Mouse (Mus musculus): ENCODE measurements around the gene Hspa13. TPM values are rescaled to one million over a fixed set of nuclear protein-coding genes. Genes with fewer than 3 reads are reported as not detected.
A peak's percentile ranks its signal among the peaks of the same experiment; 100 is the strongest.

Hspa13 gene
- total RNA-seq (2017) = 34.0 to 34.8 TPM (median 34.2 TPM) in 3 replicates

DNA sequence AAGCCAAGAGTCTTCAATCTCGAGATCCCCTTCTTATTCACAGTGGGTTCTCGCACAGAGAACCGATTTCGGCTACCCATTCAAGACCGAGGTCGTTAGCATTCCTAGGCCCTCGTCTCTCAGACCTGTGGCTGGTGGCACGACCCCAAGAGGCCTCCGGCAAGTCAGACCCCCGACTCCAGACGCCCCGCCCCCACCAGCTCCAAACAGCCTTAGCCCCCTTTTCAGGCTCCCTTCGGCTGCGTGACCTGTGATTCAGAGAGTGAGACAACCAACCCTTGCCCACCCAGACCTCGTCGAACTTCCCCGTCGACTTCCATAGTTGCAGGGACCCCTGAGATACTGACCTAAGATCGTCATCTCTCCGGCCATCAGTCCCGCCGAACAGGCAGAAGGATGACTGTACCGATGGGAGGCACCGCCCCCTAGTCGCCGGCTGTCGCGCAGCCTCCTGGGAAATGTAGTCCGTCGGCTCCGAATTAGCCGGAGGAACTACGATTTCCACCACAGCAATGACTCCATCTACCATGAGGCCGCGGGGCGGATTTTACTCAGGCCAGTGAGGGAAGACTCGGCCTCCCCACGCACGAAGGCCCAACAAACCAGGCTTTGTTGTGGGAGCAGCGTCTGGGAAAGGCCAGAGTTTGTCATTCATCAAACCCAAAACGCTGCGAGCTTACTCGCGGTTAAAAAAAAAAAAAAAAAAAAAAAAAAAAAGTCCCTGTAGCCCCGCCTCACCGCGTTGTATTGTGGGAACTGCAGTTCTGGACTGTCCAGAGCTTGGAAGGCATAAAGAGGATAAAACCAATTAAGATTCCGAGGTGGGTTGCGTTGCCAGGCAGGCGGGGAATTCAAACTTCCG lies at the start of gene Hspa13:
Hspa13 (minus strand) TSS at position 717 of the 862 bp plus-strand sequence.
- ATAC-seq (replicated peaks; ENCODE audit: insufficient number of reproducible peaks, low FRiP score, low TSS enrichment, poor library complexity, severe bottlenecking) = peak; percentile 99

DNA sequence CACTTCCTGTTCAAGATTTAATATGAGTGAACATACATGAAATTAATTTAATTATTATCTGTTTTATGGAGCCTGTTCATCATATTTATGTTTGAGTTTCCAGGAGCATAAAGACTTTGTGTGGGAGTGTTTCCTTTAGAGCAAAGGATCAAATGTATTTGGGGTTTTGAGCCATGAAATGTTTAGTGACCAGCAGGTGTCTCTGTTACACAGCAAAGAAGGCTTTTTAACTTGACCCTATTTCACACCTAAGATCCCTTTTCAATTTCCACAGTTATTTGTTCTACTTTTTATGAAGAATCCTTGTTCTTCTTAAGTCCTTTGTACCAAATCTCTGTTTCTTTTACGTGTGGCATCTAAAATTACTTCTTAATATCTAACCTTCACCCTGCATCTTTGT lies 12.4 kb upstream of the Hspa13 start:
- no peak; the same call in 1 of the 2 replicates for ATAC-seq (replicated peaks; ENCODE audit: insufficient number of reproducible peaks, low FRiP score, low TSS enrichment, poor library complexity, severe bottlenecking)

- ATAC-seq (replicated peaks; ENCODE audit: insufficient number of reproducible peaks, low FRiP score, low TSS enrichment, poor library complexity, severe bottlenecking) = no peak
Observed at GRCm38 (mm10) chr16:75773222-75773621, 6.3 kb upstream of the Hspa13 start.

DNA sequence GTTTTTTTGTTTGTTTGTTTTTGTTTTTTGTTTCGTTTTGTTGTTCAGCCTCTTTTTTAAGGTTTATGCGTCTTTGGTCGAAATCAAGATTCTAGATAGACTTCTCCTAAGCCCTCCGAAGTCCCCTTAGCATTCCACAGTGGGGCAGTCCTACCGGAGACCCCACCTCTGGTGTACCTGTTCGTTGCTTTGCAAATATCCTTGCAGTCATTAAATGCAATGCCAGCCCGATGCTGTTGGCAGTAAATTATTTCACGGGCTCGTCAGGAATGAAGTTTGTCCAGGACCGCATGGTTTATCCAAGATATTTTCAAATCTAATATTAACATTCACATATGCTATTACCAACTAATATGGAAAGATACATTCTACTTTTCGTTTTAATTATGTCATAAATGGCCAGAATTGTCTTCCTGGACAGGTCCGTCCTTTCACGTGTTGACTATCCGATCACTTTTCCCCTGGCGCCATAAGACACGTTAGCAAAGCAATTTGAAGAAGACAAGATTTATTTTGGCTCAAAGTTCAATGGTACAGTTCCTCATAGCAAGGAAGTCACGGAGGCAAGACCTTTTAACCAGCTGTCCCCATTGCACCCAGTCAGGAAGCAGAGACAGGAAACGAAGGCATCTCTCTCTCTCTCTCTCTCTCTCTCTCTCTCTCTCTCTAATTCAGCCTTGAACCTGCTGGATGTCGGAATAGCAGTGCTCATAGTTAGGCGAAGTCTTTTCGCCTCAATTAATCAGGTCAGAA lies 522 bp upstream of the Hspa13 start:
- ATAC-seq (replicated peaks; ENCODE audit: insufficient number of reproducible peaks, low FRiP score, low TSS enrichment, poor library complexity, severe bottlenecking) = peak; percentile 11; the same call in 1 of the 2 replicates

DNA sequence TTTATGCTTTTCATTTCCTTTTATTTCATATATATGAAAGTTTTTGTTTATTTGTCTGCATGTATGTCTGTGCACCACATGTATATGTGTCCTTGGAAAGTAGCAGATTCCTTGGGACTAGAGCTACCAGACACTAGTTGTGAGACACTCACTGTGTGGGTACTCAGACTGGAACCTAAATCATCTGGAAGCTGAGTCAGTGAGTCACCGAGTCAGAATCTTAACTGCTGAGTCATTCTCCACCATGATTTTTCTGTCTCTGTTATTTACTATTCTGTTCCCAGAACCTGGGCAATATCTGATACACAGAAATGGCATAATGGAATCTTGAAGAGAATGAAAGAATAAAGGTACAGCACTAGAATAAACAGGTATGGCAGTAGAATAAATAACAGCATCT lies 14.0 kb downstream of the Hspa13 start:
- no peak for ATAC-seq (replicated peaks; ENCODE audit: insufficient number of reproducible peaks, low FRiP score, low TSS enrichment, poor library complexity, severe bottlenecking)

- no peak for ATAC-seq (replicated peaks; ENCODE audit: insufficient number of reproducible peaks, low FRiP score, low TSS enrichment, poor library complexity, severe bottlenecking)
Observed at GRCm38 (mm10) chr16:75750103-75750502, 16.8 kb downstream of the Hspa13 start.

- ATAC-seq (replicated peaks; ENCODE audit: insufficient number of reproducible peaks, low FRiP score, low TSS enrichment, poor library complexity, severe bottlenecking) = no peak
Observed at GRCm38 (mm10) chr16:75748926-75749325, 18.0 kb downstream of the Hspa13 start.

- ATAC-seq (replicated peaks; ENCODE audit: insufficient number of reproducible peaks, low FRiP score, low TSS enrichment, poor library complexity, severe bottlenecking) = no peak
Observed at GRCm38 (mm10) chr16:75744014-75744413, 22.9 kb downstream of the Hspa13 start.

DNA sequence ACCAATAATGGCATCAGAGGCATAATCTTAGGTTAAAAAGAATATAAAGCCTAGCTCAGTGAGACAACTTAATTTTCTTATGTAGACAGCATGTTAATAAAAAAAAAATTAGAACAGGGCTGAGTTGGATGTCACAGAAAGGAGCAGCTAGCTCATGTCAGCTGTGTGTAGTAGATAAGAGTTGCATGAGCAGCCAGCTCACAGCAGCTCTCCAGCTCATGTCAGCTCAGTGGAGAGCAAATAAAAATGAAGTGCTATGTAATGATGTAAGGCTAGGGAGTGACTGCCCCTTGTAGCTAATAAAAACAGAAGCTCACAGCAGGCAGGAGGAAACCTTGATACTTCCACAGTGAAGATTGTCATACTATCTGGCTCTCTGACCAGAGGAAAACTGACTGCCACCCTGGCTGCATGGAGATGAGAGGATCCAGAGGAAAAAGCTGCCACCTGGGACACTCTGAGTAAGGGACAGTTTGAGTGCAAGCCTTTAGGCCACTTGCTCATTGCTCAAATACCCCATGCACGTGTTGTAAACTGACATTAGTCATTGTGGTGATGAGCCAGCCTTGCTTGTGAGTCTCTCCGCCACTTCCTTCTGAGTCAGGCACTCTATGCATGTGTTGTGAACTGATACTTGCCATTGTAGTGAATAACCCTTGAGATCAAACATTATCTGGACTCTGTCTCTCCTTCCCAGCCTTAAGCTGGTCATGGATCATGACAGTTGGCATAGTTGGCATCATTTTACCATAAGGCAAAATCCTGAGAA lies 49.3 kb downstream of the Hspa13 start:
- ATAC-seq (replicated peaks; ENCODE audit: insufficient number of reproducible peaks, low FRiP score, low TSS enrichment, poor library complexity, severe bottlenecking) = no peak

- no peak for ATAC-seq (replicated peaks; ENCODE audit: insufficient number of reproducible peaks, low FRiP score, low TSS enrichment, poor library complexity, severe bottlenecking)
Observed at GRCm38 (mm10) chr16:75696176-75696575, 70.7 kb downstream of the Hspa13 start.

Other genes with a start within 250 kb of the Hspa13 start
- not detected in 3 replicates for gene Lipi, start 181.0 kb downstream of the Hspa13 start, total RNA-seq (2017)
- 0.38 to 1.5 TPM (median 0.85 TPM) in 3 replicates for gene Rbm11, start 174.3 kb downstream of the Hspa13 start, total RNA-seq (2017)